In genomic region chr4:63745271-63745670, GRCm38 (mm10) we compare ENCODE assay signal across 10 mouse cellular contexts. TPM values are rescaled to one million over a fixed set of nuclear protein-coding genes. Genes with fewer than 3 reads are reported as not detected.
A peak's percentile ranks its signal among the peaks of the same experiment; 100 is the strongest.
DNase-seq lines count a peak whose midpoint lies in the region; ATAC-seq and TF ChIP-seq lines count a peak whose summit lies in the region.
"Had no signal": no experiment of that assay in that cellular context is flagged by ENCODE, and none has a peak within 500 bp of the region (broad histone marks: within the 10 kb centered on the region; RNA-seq: fewer than 3 reads in every experiment).

No protein-coding gene starts in this region.

- DNase-seq in heart, adult 2 months: peak; percentile 27 to 37
- DNase-seq in heart, embryonic 10.5 days (ENCODE audit: low spot score): no peak
- peak; percentile 7 for DNase-seq in induced T-regulatory cell, adult 2 months (ENCODE audit: low read depth)
- peak; percentile 60 to 75 for DNase-seq in kidney, postnatal 4 days
- DNase-seq in Muller cell, postnatal 12 days (ENCODE audit: inconsistent ontology term): no peak
- DNase-seq in thymus, postnatal 4 days: no peak
- DNase-seq in embryo, embryonic 11 days: no peak
- DNase-seq: retina, postnatal 1 day had no signal

- no peak overlapping the region for H3K4me3 ChIP-seq in heart, adult 2 months
- no peak overlapping the region for H3K4me3 ChIP-seq in heart, embryonic 10.5 days
- H3K4me3 ChIP-seq: midbrain, embryonic 15.5 days had no signal

- H3K27ac ChIP-seq in heart, adult 2 months: no peak overlapping the region
- H3K27ac ChIP-seq in heart, embryonic 10.5 days: no peak overlapping the region
- H3K27ac ChIP-seq: midbrain, embryonic 15.5 days had no signal

- no peak for TF ChIP-seq CTCF in heart, adult 2 months (IDR thresholded peaks at IDR 0.05)

- no peak for TF ChIP-seq EP300 in heart, adult 2 months (IDR thresholded peaks at IDR 0.05; ENCODE audit: insufficient read depth, low read depth, low read length)

- no peak overlapping the region for H3K9ac ChIP-seq in heart, adult 2 months (ENCODE audit: low read depth, low read length)
- H3K9ac ChIP-seq: midbrain, embryonic 15.5 days had no signal

- no peaks in the 10 kb centered on the region for H3K27me3 ChIP-seq in heart, adult 2 months (ENCODE audit: control insufficient read depth, insufficient read depth, low read length)
- peaks cover 26% of the 10 kb centered on the region; the same call in 1 of the 2 replicates for H3K27me3 ChIP-seq in heart, embryonic 10.5 days (ENCODE audit: insufficient read depth, poor library complexity, severe bottlenecking)
- H3K27me3 ChIP-seq: midbrain, embryonic 15.5 days had no signal

- no peaks in the 10 kb centered on the region for H3K36me3 ChIP-seq in heart, adult 2 months (ENCODE audit: control insufficient read depth, insufficient read depth, low read length)
- H3K36me3 ChIP-seq in heart, embryonic 10.5 days: no peaks in the 10 kb centered on the region
- H3K36me3 ChIP-seq: midbrain, embryonic 15.5 days had no signal

- peaks cover 2% of the 10 kb centered on the region for H3K4me1 ChIP-seq in heart, adult 2 months (ENCODE audit: control insufficient read depth, insufficient read depth, low read length)
- peaks cover 10% of the 10 kb centered on the region for H3K4me1 ChIP-seq in heart, embryonic 10.5 days
- H3K4me1 ChIP-seq: midbrain, embryonic 15.5 days had no signal

- intact Hi-C loops in heart, adult 2 months (cut with DNase I): no loop called here

- no peak for TF ChIP-seq POLR2A in heart, adult 2 months (IDR thresholded peaks at IDR 0.05; ENCODE audit: insufficient read depth, low read depth, low read length)

- no peaks in the 10 kb centered on the region for H3K9me3 ChIP-seq in heart, embryonic 10.5 days
- H3K9me3 ChIP-seq: midbrain, embryonic 15.5 days had no signal

- ATAC-seq in monocyte, adult 5-6 weeks (replicated peaks; ENCODE audit: insufficient number of reproducible peaks, low FRiP score, low TSS enrichment, poor library complexity, severe bottlenecking): peak; percentile 34; the same call in 1 of the 2 replicates

- WGBS in heart, adult 2 months: 36% methylated on average over 6 of the region's 6 CpGs
- WGBS in heart, embryonic 10.5 days: 40% methylated on average over 6 of the region's 6 CpGs

- no peaks in the 10 kb centered on the region for H3K79me2 ChIP-seq in heart, adult 2 months (replicated peaks; ENCODE audit: control insufficient read depth, insufficient read depth, low read length)

RNA-seq across cellular contexts. Expression of gene Tnfsf15, which starts 0.4 kb away (rescaled TPM):
- total RNA-seq in heart, adult 2 months (2021): not detected
- 0.03 TPM in 1 of 2 replicates, not detected in the other for polyA plus RNA-seq in heart, adult 2 months (2012; rRNA removed)
- 0.14 and 0.19 TPM in 2 replicates for polyA plus RNA-seq in heart, embryonic 10.5 days (2016; fragmentation: Nextera tagmentation; extraction: Ambion mirVana)
- not detected in 3 replicates for total RNA-seq in monocyte, adult 5-6 weeks (2017)
- polyA plus RNA-seq: midbrain, embryonic 15.5 days had no signal

Comparison
In these comparisons a context has a peak if more than half of its experiments do, and no peak if none do; other contexts are left out.
1. DNase-seq: peak in heart, adult 2 months (2 of 2), induced T-regulatory cell, adult 2 months (single experiment) and kidney, postnatal 4 days (2 of 2); none in heart, embryonic 10.5 days (single experiment), Muller cell, postnatal 12 days (single experiment), thymus, postnatal 4 days (single experiment) and embryo, embryonic 11 days (single experiment).